24 mouse cellular contexts compared by ENCODE assay signal in the genomic region with DNA sequence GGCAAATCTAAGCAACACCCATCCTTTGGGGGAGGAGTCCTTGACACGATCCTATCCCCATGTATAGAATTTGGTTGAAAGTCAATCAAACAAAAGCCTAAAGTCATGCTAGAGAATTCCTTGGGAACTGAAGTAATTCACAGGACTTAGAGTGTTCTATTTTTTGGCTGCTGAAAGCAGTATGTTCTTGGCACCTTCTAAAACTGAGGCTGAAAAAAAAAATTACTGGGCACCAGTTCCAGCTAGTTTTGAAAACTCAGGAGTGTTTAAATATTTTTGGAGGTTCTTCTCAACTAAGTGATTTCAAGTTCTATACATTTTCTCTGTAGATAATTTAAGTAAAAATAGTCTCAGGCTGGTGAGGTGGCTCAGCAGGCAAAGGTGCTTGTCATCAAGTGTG.
"Had no signal": no experiment of that assay in that cellular context is flagged by ENCODE, and none has a peak within 500 bp of the region (broad histone marks: within the 10 kb centered on the region; RNA-seq: fewer than 3 reads in every experiment).

No protein-coding gene starts in this region.

- H3K27ac ChIP-seq: gastrocnemius, adult 2 months; heart, embryonic 10.5 days; intestine, embryonic 15.5 days; layer of hippocampus, adult 2 months; left cerebral cortex, adult 2 months; limb, embryonic 13.5 days; liver, embryonic 13.5 days had no signal

- DNase-seq: gastrocnemius, adult 2 months; gastrocnemius, postnatal 10 days; gastrocnemius, postnatal 25 days; heart, adult 18-20 months; heart, postnatal 10 days; heart, postnatal 36 days; kidney, adult 18-20 months; kidney, adult 8-10 months; kidney, postnatal 10 days; kidney, postnatal 25 days; kidney, postnatal 4 days; liver; liver, embryonic 13.5 days had no signal

- H3K4me3 ChIP-seq: gastrocnemius, adult 2 months; heart, embryonic 10.5 days; heart, embryonic 12.5 days; hindbrain, embryonic 13.5 days; intestine, embryonic 15.5 days; layer of hippocampus, adult 2 months; left cerebral cortex, adult 2 months; limb, embryonic 13.5 days; liver, embryonic 13.5 days had no signal

- H3K9me3 ChIP-seq: heart, embryonic 10.5 days; heart, embryonic 12.5 days; hindbrain, embryonic 13.5 days; intestine, embryonic 15.5 days; limb, embryonic 13.5 days; liver, embryonic 13.5 days had no signal

- H3K4me2 ChIP-seq: heart, embryonic 12.5 days; hindbrain, embryonic 13.5 days; intestine, embryonic 15.5 days; limb, embryonic 13.5 days; liver, embryonic 11.5 days; liver, embryonic 13.5 days had no signal

- H3K36me3 ChIP-seq: intestine, embryonic 15.5 days; limb, embryonic 13.5 days; liver, embryonic 13.5 days had no signal

- H3K9ac ChIP-seq: heart, embryonic 12.5 days; hindbrain, embryonic 13.5 days; intestine, embryonic 15.5 days; limb, embryonic 13.5 days; liver, embryonic 13.5 days had no signal

- ATAC-seq: hindbrain, embryonic 16.5 days; inflammation-experienced regulatory T-cells, adult 6 months; intestine, embryonic 15.5 days; intestine, postnatal 0 days had no signal

- H3K4me1 ChIP-seq: intestine, embryonic 15.5 days had no signal

- H3K27me3 ChIP-seq: heart, embryonic 12.5 days; hindbrain, embryonic 13.5 days; intestine, embryonic 15.5 days; limb, embryonic 13.5 days; liver, embryonic 13.5 days had no signal
